Mouse (Mus musculus): Measurements from ENCODE around the gene Elane. TPM values are rescaled to one million over a fixed set of nuclear protein-coding genes. Genes with fewer than 3 reads are reported as not detected.

The Elane gene
- polyA plus RNA-seq, 1 experiment from 2014 or later = not detected

- under 1% methylated on average over 15 of the region's 15 CpGs for WGBS
- peak overlapping the region; percentile 100 for H3K27ac ChIP-seq (ENCODE audit: low read depth, low read length)
- no peaks in the 10 kb centered on the region for H3K27me3 ChIP-seq (replicated peaks; ENCODE audit: control insufficient read depth, insufficient read depth, low read length)
- H3K9ac ChIP-seq (ENCODE audit: low read depth, low read length) = peak overlapping the region; percentile 63
- H3K4me1 ChIP-seq (replicated peaks; ENCODE audit: control insufficient read depth, insufficient read depth, low read length) = peaks cover 22% of the 10 kb centered on the region
- peaks cover 13% of the 10 kb centered on the region; the same call in 1 of the 2 replicates for H3K36me3 ChIP-seq (ENCODE audit: control insufficient read depth, insufficient read depth)
- H3K4me2 ChIP-seq (replicated peaks; ENCODE audit: low read depth) = peak overlapping the region; percentile 69
- H3K4me3 ChIP-seq (ENCODE audit: low read depth, low read length) = peak overlapping the region; percentile 38
- no peaks in the 10 kb centered on the region for H3K9me3 ChIP-seq (ENCODE audit: control insufficient read depth)
- ATAC-seq = peak; percentile 36
- no peak for TF ChIP-seq CTCF (IDR thresholded peaks at IDR 0.05; ENCODE audit: low read depth)
Observed at GRCm38 (mm10) chr10:79853392-79853791, 32.7 kb upstream of the Elane start.

- peak within 1 kb of the TSS; percentile 96 for H3K9ac ChIP-seq (ENCODE audit: low read depth, low read length)
- no peaks in the 10 kb centered on the region for H3K9me3 ChIP-seq (ENCODE audit: control insufficient read depth)
- peaks cover 19% of the 10 kb centered on the region for H3K36me3 ChIP-seq (ENCODE audit: control insufficient read depth, insufficient read depth)
- no peaks in the 10 kb centered on the region for H3K27me3 ChIP-seq (replicated peaks; ENCODE audit: control insufficient read depth, insufficient read depth, low read length)
- peaks cover 22% of the 10 kb centered on the region for H3K4me1 ChIP-seq (replicated peaks; ENCODE audit: control insufficient read depth, insufficient read depth, low read length)
- H3K27ac ChIP-seq (ENCODE audit: low read depth, low read length) = peak within 1 kb of the TSS; percentile 100
- no peak for TF ChIP-seq CTCF (IDR thresholded peaks at IDR 0.05; ENCODE audit: low read depth)
- under 1% methylated on average over 74 of the region's 75 CpGs for WGBS
- peak; percentile 83 for ATAC-seq
- peak within 1 kb of the TSS; percentile 90 for H3K4me2 ChIP-seq (replicated peaks; ENCODE audit: low read depth)
- peak within 1 kb of the TSS; percentile 88 for H3K4me3 ChIP-seq (ENCODE audit: low read depth, low read length)
Observed at GRCm38 (mm10) chr10:79853860-79854795, 31.9 kb upstream of the Elane start, which contains the start of gene Ptbp1. Ptbp1 (plus strand) TSS chr10:79854427.

GRCm38 (mm10) chr10:79854801-79855541 lies 31.1 kb upstream of the Elane start:
- no peaks in the 10 kb centered on the region for H3K9me3 ChIP-seq (ENCODE audit: control insufficient read depth)
- peak overlapping the region; percentile 100 for H3K27ac ChIP-seq (ENCODE audit: low read depth, low read length)
- ATAC-seq = peak; percentile 14
- H3K4me3 ChIP-seq (ENCODE audit: low read depth, low read length) = peak overlapping the region; percentile 88
- under 1% methylated on average over 78 of the region's 83 CpGs for WGBS
- peak overlapping the region; percentile 96 for H3K9ac ChIP-seq (ENCODE audit: low read depth, low read length)
- H3K36me3 ChIP-seq (ENCODE audit: control insufficient read depth, insufficient read depth) = peaks cover 28% of the 10 kb centered on the region
- H3K4me2 ChIP-seq (replicated peaks; ENCODE audit: low read depth) = peak overlapping the region; percentile 90
- peak; percentile 7; the same call in 1 of the 2 replicates for TF ChIP-seq CTCF (IDR thresholded peaks at IDR 0.05; ENCODE audit: low read depth)
- peaks cover 22% of the 10 kb centered on the region for H3K4me1 ChIP-seq (replicated peaks; ENCODE audit: control insufficient read depth, insufficient read depth, low read length)
- H3K27me3 ChIP-seq (replicated peaks; ENCODE audit: control insufficient read depth, insufficient read depth, low read length) = no peaks in the 10 kb centered on the region

GRCm38 (mm10) chr10:79855558-79856184 lies 30.4 kb upstream of the Elane start:
- Histone ChIP-seq H3K9me3 (ENCODE audit: control insufficient read depth) (no peaks in the 10 kb centered on the region), H3K27me3 (replicated peaks; ENCODE audit: control insufficient read depth, insufficient read depth, low read length) (no peaks in the 10 kb centered on the region), H3K4me3 (ENCODE audit: low read depth, low read length) (peak overlapping the region; percentile 88), H3K27ac (ENCODE audit: low read depth, low read length) (peak overlapping the region; percentile 100), H3K9ac (ENCODE audit: low read depth, low read length) (peak overlapping the region; percentile 96), H3K4me2 (replicated peaks; ENCODE audit: low read depth) (peak overlapping the region; percentile 90), H3K4me1 (replicated peaks; ENCODE audit: control insufficient read depth, insufficient read depth, low read length) (peaks cover 22% of the 10 kb centered on the region), H3K36me3 (ENCODE audit: control insufficient read depth, insufficient read depth) (peaks cover 35% of the 10 kb centered on the region)
- WGBS = 1% methylated on average over 10 of the region's 10 CpGs
- ATAC-seq = peak; percentile 57
- no peak for TF ChIP-seq CTCF (IDR thresholded peaks at IDR 0.05; ENCODE audit: low read depth)

GRCm38 (mm10) chr10:79856280-79856679 lies 29.8 kb upstream of the Elane start:
- H3K9me3 ChIP-seq (ENCODE audit: control insufficient read depth) = no peaks in the 10 kb centered on the region
- TF ChIP-seq CTCF (IDR thresholded peaks at IDR 0.05; ENCODE audit: low read depth) = 0 out of 2 replicates have a peak, but pooled peaks have one; percentile 5
- peak overlapping the region; percentile 90 for H3K4me2 ChIP-seq (replicated peaks; ENCODE audit: low read depth)
- H3K27ac ChIP-seq (ENCODE audit: low read depth, low read length) = peak overlapping the region; percentile 100
- H3K4me3 ChIP-seq (ENCODE audit: low read depth, low read length) = peak overlapping the region; percentile 88
- H3K4me1 ChIP-seq (replicated peaks; ENCODE audit: control insufficient read depth, insufficient read depth, low read length) = peaks cover 22% of the 10 kb centered on the region
- H3K9ac ChIP-seq (ENCODE audit: low read depth, low read length) = peak overlapping the region; percentile 96
- no peaks in the 10 kb centered on the region for H3K27me3 ChIP-seq (replicated peaks; ENCODE audit: control insufficient read depth, insufficient read depth, low read length)
- WGBS = 6% methylated on average over 6 of the region's 6 CpGs
- no peak for ATAC-seq
- H3K36me3 ChIP-seq (ENCODE audit: control insufficient read depth, insufficient read depth) = peaks cover 41% of the 10 kb centered on the region

All from intestine, postnatal 0 days (tissue).